Mouse (Mus musculus): Measurements from ENCODE around the gene Ins2. TPM values are rescaled to one million over a fixed set of nuclear protein-coding genes. Genes with fewer than 3 reads are reported as not detected.
A peak's percentile ranks its signal among the peaks of the same experiment; 100 is the strongest.

Gene Ins2
- polyA plus RNA-seq (2015; fragmentation: Nextera tagmentation; extraction: Ambion mirVana) = 1.5 and 2.3 TPM in 2 replicates

GRCm38 (mm10) chr7:142743281-142743680 is at the start of gene Ins2:
Ins2 (minus strand) TSS chr7:142743381.
- no peak for DNase-seq (ENCODE audit: low spot score)

- no peak for DNase-seq (ENCODE audit: low spot score)
Observed at GRCm38 (mm10) chr7:142792650-142793275, 49.6 kb upstream of the Ins2 start.

GRCm38 (mm10) chr7:142789667-142790066 is 46.5 kb upstream of the Ins2 start:
- no peak for DNase-seq (ENCODE audit: low spot score)

- DNase-seq (ENCODE audit: low spot score) = peak; percentile 78
Observed at GRCm38 (mm10) chr7:142737772-142738171, 5.4 kb downstream of the Ins2 start.

GRCm38 (mm10) chr7:142736943-142737490 is 6.2 kb downstream of the Ins2 start:
- peak; percentile 83 for DNase-seq (ENCODE audit: low spot score)

- DNase-seq (ENCODE audit: low spot score) = no peak
Observed at GRCm38 (mm10) chr7:142725973-142726372, 17.2 kb downstream of the Ins2 start.

GRCm38 (mm10) chr7:142720725-142721124 is 22.5 kb downstream of the Ins2 start:
- peak; percentile 50 for DNase-seq (ENCODE audit: low spot score)

- DNase-seq (ENCODE audit: low spot score) = peak; percentile 65
Observed at GRCm38 (mm10) chr7:142714783-142715498, 28.2 kb downstream of the Ins2 start.

GRCm38 (mm10) chr7:142706873-142707272 is 36.3 kb downstream of the Ins2 start:
- no peak for DNase-seq (ENCODE audit: low spot score)

- no peak for DNase-seq (ENCODE audit: low spot score)
Observed at GRCm38 (mm10) chr7:142699334-142699860, 43.8 kb downstream of the Ins2 start.

GRCm38 (mm10) chr7:142678611-142679010 is 64.6 kb downstream of the Ins2 start:
- no peak for DNase-seq (ENCODE audit: low spot score)

- peak; percentile 56 for DNase-seq (ENCODE audit: low spot score)
Observed at GRCm38 (mm10) chr7:142675644-142676043, 67.5 kb downstream of the Ins2 start.

- no peak for DNase-seq (ENCODE audit: low spot score)
Observed at GRCm38 (mm10) chr7:142675141-142675540, 68.0 kb downstream of the Ins2 start.

GRCm38 (mm10) chr7:142672120-142672519 is 71.1 kb downstream of the Ins2 start:
- peak; percentile 49 for DNase-seq (ENCODE audit: low spot score)

- peak; percentile 33 for DNase-seq (ENCODE audit: low spot score)
Observed at GRCm38 (mm10) chr7:142671067-142671466, 72.1 kb downstream of the Ins2 start.

- DNase-seq (ENCODE audit: low spot score) = no peak
Observed at GRCm38 (mm10) chr7:142669751-142670625, 73.2 kb downstream of the Ins2 start, which contains the start of gene Gm49394. Gm49394 (minus strand) TSS chr7:142669942.

- DNase-seq (ENCODE audit: low spot score) = no peak
Observed at GRCm38 (mm10) chr7:142668328-142668727, 74.9 kb downstream of the Ins2 start.

- DNase-seq (ENCODE audit: low spot score) = no peak
Observed at GRCm38 (mm10) chr7:142667521-142667920, 75.7 kb downstream of the Ins2 start.

GRCm38 (mm10) chr7:142666659-142667058 is 76.5 kb downstream of the Ins2 start, which contains the start of gene Igf2:
Igf2 (minus strand) TSS chr7:142666816.
- no peak for DNase-seq (ENCODE audit: low spot score)

- no peak for DNase-seq (ENCODE audit: low spot score)
Observed at GRCm38 (mm10) chr7:142666109-142666508, 77.1 kb downstream of the Ins2 start.

GRCm38 (mm10) chr7:142665364-142665763 is 77.8 kb downstream of the Ins2 start:
- DNase-seq (ENCODE audit: low spot score) = no peak
